Mouse (Mus musculus): ENCODE results near the gene Sh3bgrl.
"Not testable (repeated sequence)": the region's sequence is repeated elsewhere in the genome, so short reads cannot be mapped to it uniquely, and the experiment has no call there.

The Sh3bgrl gene

GRCm38 (mm10) chrX:109095245-109096242, at the start of gene Sh3bgrl:
Gene Sh3bgrl (plus strand): TSS chrX:109095365.
- DNase-seq = peak; percentile 89

DNA sequence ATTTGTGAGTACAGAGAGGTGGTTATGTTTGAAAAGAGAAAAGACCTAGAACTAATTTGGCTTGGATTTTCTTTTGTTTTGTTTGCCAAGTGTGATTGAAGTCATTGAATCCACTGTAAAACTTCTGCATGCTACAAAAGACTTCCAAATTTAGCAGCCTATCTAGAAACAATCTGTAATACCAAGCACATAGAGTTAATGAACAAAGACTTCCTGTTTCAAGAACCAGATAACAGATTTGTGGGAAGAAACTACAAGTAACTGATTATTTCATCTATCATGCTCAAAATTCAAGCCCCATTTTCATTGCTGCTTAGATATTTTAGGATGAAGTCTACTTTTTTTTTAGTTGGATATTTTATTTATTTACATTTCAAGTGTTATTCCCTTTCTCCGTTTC, 47.4 kb upstream of the Sh3bgrl start:
- DNase-seq = no peak

DNA sequence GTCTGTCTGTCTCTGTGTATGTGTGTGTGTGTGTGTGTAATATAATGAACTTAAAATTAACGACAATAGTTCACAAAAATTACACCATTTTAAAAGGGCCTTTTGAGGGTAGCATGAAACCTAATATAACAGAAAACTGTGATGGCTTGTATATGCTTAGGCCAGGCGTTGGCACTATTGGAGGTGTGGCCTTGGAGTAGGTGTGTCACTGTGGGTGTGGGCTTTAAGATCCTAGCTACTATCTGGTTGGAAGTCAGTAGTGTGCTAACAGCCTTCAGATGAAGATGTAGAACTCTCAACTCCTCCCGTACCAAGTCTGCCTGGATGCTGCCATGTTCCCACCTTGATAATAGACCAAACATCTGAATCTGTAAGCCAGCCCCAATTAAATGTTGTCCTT, 23.4 kb upstream of the Sh3bgrl start:
- DNase-seq = no peak

DNA sequence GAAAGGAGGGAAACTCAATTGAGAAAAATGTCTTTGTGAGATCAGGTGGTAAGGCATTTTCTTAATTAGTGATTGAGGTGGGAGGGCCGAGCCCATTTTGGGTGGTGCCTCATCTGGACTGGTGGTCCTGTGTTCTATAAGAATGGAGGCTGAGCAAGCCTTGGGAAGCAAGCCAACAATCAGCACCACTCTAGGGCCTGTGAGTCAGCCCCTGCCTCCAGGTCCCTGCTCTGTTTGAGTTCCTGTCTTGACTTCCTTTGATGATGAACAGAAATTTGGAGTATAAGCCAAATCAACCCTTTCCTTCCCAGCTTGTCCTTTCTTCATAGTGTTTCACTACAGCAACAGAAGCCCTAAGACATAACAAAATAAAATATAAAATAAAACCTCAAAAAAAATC, 19.4 kb upstream of the Sh3bgrl start:
- DNase-seq = no peak

GRCm38 (mm10) chrX:109076355-109076754, 18.8 kb upstream of the Sh3bgrl start:
- DNase-seq = peak; percentile 50

DNA sequence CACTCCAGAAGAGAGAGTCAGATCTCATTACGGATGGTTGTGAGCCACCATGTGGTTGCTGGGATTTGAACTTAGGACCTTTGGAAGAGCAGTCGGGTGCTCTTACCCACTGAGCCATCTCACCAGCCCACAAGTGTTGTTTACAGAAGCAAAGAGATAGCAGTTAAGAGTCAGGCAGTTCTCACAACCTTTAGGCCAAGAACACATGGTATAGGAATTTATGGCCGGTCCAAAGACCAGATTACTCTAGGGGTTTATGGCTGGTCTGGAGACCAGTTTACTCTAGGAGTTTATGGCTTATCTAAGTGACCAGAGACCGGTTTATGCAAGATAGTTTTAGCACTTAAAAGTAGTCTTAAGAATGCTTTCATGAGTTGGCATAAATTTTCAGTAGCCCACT, 15.8 kb upstream of the Sh3bgrl start:
- not testable (repeated sequence) for DNase-seq

GRCm38 (mm10) chrX:109087073-109087472, 8.1 kb upstream of the Sh3bgrl start:
- DNase-seq = no peak

GRCm38 (mm10) chrX:109094800-109095199, 365 bp upstream of the Sh3bgrl start:
- peak; percentile 29 for DNase-seq

DNA sequence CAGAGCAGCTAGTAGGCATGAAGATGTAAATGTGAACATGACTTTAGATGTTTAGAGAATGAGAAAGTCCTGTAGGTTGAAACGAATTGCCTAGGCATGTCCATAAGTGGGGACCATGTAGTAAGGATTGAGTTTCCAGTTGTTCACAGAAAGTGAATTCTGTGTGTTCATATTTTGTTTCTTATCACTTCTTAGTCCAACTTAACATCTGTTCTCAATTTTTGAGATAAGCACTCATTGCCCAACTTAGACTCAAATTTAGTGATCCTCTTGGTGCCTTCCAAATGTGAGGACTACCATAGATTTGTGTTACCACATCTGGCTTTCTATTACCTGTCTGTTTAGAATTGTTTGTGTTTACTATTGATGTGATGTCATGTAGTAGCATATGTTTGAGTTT, 3.3 kb downstream of the Sh3bgrl start:
- no peak for DNase-seq

GRCm38 (mm10) chrX:109100441-109100840, 5.3 kb downstream of the Sh3bgrl start:
- DNase-seq = no peak

DNA sequence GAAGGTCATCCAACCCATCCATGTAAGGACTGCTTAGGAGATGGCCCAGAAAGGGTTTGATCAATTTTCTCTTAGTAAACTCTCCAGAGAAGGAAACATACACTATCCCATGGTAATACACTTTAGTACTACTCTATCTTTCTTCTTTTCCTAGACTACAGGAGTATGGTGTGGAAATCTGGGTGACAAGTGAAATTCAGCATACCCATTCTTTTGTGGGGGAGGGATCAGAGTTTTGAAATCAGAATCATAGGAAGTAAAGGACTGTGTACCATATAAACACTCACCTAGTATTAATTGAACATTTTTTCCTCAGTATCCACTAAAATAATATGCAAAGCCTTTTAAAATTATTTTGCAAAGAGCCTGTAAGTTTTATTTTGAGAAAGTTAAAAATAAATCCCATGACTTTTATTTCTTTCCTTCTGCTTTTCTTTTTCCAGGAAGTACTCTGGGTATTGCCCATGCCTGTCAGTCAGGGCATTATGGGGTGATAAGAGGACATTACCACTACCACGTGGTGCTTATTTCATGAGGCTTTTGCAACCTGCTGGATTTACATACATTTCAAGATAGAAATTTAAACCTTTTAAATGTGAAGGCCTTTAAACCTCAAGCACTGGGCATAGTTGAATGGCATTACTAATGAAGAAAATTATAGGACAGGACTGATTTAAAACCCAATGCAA, 13.1 kb downstream of the Sh3bgrl start:
- DNase-seq = no peak

DNA sequence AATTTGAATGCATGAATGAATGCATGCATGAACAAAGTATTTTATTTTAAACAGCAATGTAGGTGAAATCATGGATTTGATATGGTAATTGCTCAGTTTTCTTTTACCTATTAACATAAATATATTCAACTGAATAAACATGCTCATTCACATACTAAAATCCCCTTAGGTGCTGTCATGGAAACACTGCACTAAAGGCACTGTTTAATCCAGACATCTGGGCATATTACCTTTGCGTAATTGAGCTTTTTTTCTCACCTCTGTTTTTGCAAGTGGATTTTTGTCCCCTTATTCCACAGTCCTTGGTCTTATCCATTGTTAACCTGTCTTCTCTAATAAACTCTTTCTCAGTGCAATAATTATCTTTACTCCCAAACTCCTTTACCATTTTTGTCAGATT, 17.7 kb downstream of the Sh3bgrl start:
- no peak for DNase-seq

DNA sequence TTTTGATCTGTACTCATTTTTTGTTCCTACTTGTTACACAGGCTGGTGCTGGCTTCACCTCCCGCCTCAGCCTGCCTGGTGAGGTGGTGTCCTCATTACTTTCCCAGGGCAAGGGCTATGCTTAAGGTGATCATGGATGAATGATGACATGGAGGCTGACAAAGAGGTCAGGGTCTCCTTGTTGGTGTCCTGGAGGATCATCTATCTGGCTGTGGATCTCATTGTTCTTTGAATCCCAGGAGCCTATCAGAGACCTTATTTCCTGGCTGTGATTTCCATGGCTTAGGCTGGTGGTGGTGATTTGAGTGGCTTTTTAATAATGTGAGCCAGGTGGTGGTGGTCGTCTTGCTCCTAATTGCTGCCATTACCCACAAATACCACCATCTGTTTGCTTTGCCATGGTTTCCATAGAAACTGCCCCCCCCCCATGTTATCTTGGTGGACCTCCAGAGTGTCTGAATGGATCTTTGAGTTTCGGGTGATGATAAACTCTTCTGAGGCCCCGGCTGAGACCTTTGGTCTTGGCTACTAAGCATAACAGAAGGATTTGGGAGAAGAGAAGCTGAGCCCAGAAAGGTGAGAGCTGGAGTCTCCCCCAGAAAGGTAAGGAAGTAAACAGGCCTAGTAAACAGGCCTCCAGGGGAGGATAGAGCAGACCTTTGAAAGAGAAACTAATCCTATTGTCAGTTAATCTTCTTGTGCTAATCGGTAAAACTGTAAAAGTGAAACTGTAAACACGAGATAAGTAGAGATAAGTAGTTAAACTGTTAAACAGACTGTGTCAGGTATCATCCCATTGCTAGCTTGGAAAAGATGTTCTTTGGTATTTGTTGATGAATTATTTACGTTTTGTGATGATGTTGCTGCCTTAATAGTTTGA, 18.5 kb downstream of the Sh3bgrl start:
- DNase-seq = peak; percentile 12

DNA sequence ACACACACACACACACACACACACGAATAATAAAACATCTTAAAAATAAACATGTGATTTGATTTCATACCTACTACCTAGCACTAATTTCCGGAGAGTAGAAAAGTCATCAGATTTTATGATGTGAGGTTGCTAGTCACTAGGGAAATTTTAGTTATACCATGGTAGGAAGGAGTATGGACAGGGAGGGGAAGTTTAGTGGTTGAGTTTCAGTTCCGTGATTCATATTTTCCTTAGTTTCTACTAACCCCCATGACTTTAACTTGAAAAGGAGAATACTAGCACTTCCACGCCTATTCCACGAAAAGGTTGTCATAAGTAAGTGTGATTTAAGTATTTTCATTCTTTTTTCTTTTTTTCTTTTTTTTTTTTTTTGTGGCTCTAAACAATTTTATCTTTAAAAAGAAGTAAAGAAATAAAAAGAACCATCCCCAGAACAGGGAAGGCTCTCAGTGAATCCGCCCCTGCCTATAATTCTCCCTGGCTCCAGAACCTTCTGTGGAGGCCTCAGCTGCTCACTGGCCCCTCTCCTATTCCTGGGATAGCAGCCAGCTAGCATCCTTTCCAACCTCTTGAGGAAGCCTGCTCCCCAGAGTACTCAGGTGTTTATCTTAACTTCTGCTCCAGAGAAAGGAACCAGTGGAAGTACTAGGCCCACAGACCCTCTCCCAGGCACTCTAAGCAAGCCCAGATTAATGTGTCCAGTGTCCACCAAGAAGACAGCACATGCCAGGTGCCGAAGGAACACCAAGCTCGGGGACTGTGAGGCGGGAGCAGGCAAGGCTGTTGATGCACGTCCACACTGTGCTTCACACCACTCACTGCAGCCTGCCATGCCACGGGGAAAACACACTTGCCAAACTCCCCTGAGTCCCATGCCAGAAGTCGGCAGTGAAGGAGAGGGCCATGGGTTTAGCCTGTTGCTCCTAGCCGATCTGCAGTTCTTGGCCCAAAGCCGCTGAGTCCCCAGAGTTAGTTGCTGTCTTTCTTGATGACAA, 25.0 kb downstream of the Sh3bgrl start:
- no peak for DNase-seq

DNA sequence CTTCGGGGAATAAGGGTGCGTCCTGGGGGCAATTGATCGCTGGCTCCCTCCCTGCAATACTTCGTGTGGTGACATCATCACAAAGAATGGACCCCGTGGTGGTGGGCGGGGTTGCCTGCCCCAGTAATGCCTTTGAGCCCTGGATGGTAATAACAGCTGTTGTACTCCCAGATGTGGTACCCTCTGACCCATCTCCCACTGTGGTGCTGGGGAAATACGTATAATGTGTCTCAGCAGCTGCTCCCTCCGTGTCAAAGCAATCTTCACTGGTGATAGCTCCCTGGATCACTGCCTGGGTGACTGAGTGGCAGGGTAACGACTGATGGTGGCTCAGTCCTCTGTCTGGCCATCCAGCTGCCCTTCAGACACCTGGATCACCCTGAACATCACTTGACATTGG, 26.0 kb downstream of the Sh3bgrl start:
- peak; percentile 4 for DNase-seq

DNA sequence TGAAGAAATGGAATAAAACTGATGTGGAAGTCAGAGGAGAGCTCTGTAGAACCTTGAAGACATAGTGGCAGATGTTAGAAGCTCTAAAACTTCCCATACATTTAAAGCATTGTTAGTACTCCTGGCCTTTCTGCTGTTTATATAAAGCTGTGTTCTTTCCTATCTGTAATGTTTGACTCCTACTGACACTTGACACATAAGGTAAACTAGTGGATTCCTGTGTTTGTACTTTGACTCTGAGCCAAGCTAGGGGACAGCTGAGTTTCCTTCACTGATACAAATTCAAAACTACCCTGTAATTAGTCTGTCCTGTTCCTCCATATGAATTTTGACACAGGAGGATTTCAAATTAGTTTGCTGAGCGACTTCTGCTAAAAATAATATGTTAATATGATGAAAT, 27.5 kb downstream of the Sh3bgrl start:
- DNase-seq = no peak

DNA sequence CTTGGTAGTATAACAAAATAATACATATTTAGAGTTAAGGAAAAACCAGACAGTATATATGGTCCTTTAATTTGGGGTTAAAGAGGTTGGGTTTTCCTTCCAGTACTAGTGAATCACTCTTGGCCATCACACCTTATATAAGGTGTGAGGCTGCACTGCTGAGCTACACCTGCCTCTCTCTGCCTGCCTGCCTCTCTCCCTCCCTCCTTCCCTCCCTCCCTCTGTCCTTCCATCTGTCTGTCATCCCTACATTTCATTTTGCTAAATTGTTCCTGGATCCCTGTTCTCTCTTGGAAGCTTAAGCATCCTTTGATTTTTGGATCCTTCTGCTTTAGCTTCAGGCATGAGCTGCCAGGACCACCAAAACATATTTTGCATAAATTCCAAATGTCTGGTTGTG, 28.6 kb downstream of the Sh3bgrl start:
- DNase-seq = no peak

DNA sequence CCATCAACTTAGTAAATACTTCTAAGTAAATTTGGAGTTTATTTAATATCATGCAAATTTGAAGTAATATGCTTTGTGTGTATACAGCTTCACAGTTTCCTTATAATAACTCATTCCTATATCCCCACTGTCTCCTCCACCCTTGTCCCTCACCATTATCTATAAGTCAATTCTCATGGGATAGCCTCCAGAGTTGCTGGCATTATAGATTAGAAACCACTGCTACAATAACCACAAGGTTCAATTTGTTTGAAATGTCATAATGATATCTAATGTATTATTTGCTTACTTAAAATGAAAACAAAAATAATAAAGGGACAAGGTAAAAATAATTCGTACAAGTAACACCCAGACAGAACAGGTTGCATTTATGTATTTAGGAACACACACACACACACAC, 31.7 kb downstream of the Sh3bgrl start:
- no peak for DNase-seq

DNA sequence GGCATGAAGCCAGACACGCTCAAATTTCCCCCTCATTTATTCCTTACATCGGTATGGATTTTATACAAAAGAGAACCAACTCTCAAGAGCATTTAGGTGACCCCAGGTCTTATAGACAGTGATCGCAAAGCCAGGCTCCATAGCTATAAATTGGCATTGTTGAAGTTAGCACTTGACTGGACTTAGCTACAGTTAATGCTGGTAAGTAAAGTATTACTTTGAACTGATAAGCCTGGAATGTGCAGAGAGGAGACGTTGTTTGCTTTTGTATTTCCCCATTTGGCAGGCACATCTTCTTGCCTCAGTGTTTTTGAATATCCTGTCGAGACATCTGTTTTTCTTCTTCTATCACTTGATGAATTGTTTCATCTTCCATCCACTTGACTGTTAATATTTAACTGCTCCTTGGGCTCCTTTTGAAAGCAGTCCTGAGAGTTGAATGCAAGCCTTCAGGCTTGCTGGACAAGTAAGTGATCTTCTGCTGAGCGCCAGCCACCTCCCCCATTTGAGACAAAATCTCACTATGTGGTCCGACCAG, 32.5 kb downstream of the Sh3bgrl start:
- no peak for DNase-seq

GRCm38 (mm10) chrX:109130066-109130465, 34.9 kb downstream of the Sh3bgrl start:
- DNase-seq = no peak

DNA sequence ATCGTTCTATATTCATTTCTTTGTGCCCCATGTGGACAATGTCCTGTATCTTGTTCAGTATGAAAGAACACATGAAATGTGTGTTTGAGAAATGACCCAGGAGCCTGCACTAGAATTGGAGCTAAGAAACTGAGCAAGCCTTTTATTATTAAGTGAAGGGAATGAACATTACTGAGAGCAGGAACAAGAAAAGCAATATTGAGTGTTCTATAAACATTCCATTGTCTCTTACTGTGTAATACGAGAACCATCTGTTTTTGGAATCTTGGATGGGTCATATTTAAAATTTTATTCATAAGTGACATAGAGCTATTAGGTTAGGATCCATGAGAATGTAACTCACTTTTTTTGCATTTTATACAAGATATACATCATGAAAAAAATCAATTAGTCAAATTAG, 36.7 kb downstream of the Sh3bgrl start:
- DNase-seq = no peak
